In genomic region chr9:77426110-77426509, GRCm38 (mm10) we compare ENCODE assay signal across 25 mouse cellular contexts.
DNase-seq lines count a peak whose midpoint lies in the region; ATAC-seq and TF ChIP-seq lines count a peak whose summit lies in the region.
"Had no signal": no experiment of that assay in that cellular context is flagged by ENCODE, and none has a peak within 500 bp of the region (broad histone marks: within the 10 kb centered on the region; RNA-seq: fewer than 3 reads in every experiment).

No protein-coding gene starts in this region.

- H3K27me3 ChIP-seq in kidney, postnatal 0 days (ENCODE audit: insufficient read depth, low read length) = no peaks in the 10 kb centered on the region
- H3K27me3 ChIP-seq in embryonic facial prominence, embryonic 10.5 days (replicated peaks; ENCODE audit: low read depth, poor library complexity, severe bottlenecking) = no peaks in the 10 kb centered on the region
- H3K27me3 ChIP-seq in megakaryocyte, embryonic 14.5 days (replicated peaks) = no peaks in the 10 kb centered on the region
- H3K27me3 ChIP-seq: heart, embryonic 12.5 days; liver, embryonic 13.5 days; neural tube, embryonic 12.5 days had no signal

- peak; percentile 20 to 41 for DNase-seq in cerebellum, postnatal 10 days
- no peak for DNase-seq in cerebellum, adult 11-12 months
- no peak for DNase-seq in kidney, postnatal 0 days (ENCODE audit: low spot score)
- DNase-seq in kidney, adult 18-20 months = no peak
- peak; percentile 32 for DNase-seq in embryonic facial prominence, embryonic 10.5 days (ENCODE audit: low spot score)
- DNase-seq in urinary bladder, adult 18-20 months (ENCODE audit: low spot score in 2 of 2) = no peak
- DNase-seq: adrenal gland, postnatal 25 days; cerebellum, adult 9-10 months; forebrain, postnatal 0 days; gastrocnemius, postnatal 25 days; heart, adult 18-20 months; heart, postnatal 10 days; liver, embryonic 13.5 days; lung, adult 2 months; lung, postnatal 14 days; midbrain, embryonic 14.5 days; right cerebral cortex, postnatal 25 days had no signal

- 29% methylated on average over 14 of the region's 14 CpGs for WGBS in kidney, postnatal 0 days
- WGBS in embryonic facial prominence, embryonic 10.5 days = 50% methylated on average over 14 of the region's 14 CpGs

- TF ChIP-seq CTCF in kidney, postnatal 0 days (IDR thresholded peaks at IDR 0.05; ENCODE audit: low read depth) = no peak

- H3K36me3 ChIP-seq in kidney, postnatal 0 days (ENCODE audit: insufficient read depth, low read length) = no peaks in the 10 kb centered on the region; the same call in 1 of the 2 replicates
- H3K36me3 ChIP-seq in embryonic facial prominence, embryonic 10.5 days (replicated peaks) = peaks cover 4% of the 10 kb centered on the region; the same call in 1 of the 2 replicates
- H3K36me3 ChIP-seq in megakaryocyte, embryonic 14.5 days (replicated peaks; ENCODE audit: low read length) = peaks cover 2% of the 10 kb centered on the region
- H3K36me3 ChIP-seq: heart, embryonic 12.5 days; limb, embryonic 12.5 days; liver, embryonic 13.5 days; neural tube, embryonic 12.5 days had no signal

- H3K27ac ChIP-seq in kidney, postnatal 0 days = no peak overlapping the region
- 0 out of 2 replicates have a peak overlapping the region, but pooled peaks have one; percentile 30 for H3K27ac ChIP-seq in embryonic facial prominence, embryonic 10.5 days (replicated peaks)
- H3K27ac ChIP-seq: hindbrain, embryonic 10.5 days; limb, embryonic 12.5 days; liver, embryonic 13.5 days; neural tube, embryonic 12.5 days had no signal

- ATAC-seq in kidney, postnatal 0 days (replicated peaks; ENCODE audit: low FRiP score, low read depth) = no peak
- no peak for ATAC-seq in CD4-positive, CD25-positive, alpha-beta regulatory T cell, adult 4 months
- ATAC-seq: forebrain, postnatal 0 days; hindbrain, embryonic 16.5 days; intestine, embryonic 16.5 days had no signal

- H3K9me3 ChIP-seq in kidney, postnatal 0 days (replicated peaks; ENCODE audit: low read length) = no peaks in the 10 kb centered on the region
- no peaks in the 10 kb centered on the region for H3K9me3 ChIP-seq in embryonic facial prominence, embryonic 10.5 days
- H3K9me3 ChIP-seq in megakaryocyte, embryonic 14.5 days = peaks cover 3% of the 10 kb centered on the region; the same call in 1 of the 2 replicates
- H3K9me3 ChIP-seq: heart, embryonic 12.5 days; hindbrain, embryonic 10.5 days; limb, embryonic 12.5 days; liver, embryonic 13.5 days; neural tube, embryonic 12.5 days had no signal

- H3K4me2 ChIP-seq in kidney, postnatal 0 days (ENCODE audit: low read length) = peak overlapping the region; percentile 48
- H3K4me2 ChIP-seq: heart, embryonic 12.5 days; limb, embryonic 12.5 days; liver, embryonic 13.5 days; neural tube, embryonic 12.5 days had no signal

- H3K9ac ChIP-seq in kidney, postnatal 0 days (ENCODE audit: low read depth, low read length) = no peak overlapping the region
- H3K9ac ChIP-seq: forebrain, postnatal 0 days; heart, embryonic 12.5 days; limb, embryonic 12.5 days; liver, embryonic 13.5 days; neural tube, embryonic 12.5 days had no signal

- peaks cover 14% of the 10 kb centered on the region; the same call in 1 of the 2 replicates for H3K4me1 ChIP-seq in kidney, postnatal 0 days (replicated peaks; ENCODE audit: insufficient read depth, low read length)
- peaks cover 44% of the 10 kb centered on the region for H3K4me1 ChIP-seq in embryonic facial prominence, embryonic 10.5 days
- peaks cover 9% of the 10 kb centered on the region for H3K4me1 ChIP-seq in megakaryocyte, embryonic 14.5 days

- H3K4me3 ChIP-seq in kidney, postnatal 0 days (replicated peaks; ENCODE audit: low read depth, low read length) = 0 out of 2 replicates have a peak overlapping the region, but pooled peaks have one; percentile 8
- H3K4me3 ChIP-seq in embryonic facial prominence, embryonic 10.5 days = no peak overlapping the region
- peak overlapping the region; percentile 21 for H3K4me3 ChIP-seq in megakaryocyte, embryonic 14.5 days (replicated peaks)
- H3K4me3 ChIP-seq: heart, embryonic 12.5 days; hindbrain, embryonic 10.5 days; limb, embryonic 12.5 days; liver, embryonic 13.5 days; neural tube, embryonic 12.5 days had no signal

Comparison
In these comparisons a context has a peak if more than half of its experiments do, and no peak if none do; other contexts are left out.
1. DNase-seq: peak in cerebellum, postnatal 10 days (2 of 2) and embryonic facial prominence, embryonic 10.5 days (single experiment); none in cerebellum, adult 11-12 months (single experiment), kidney, postnatal 0 days (single experiment), kidney, adult 18-20 months (single experiment) and urinary bladder, adult 18-20 months (0 of 2).